In genomic region chr10:103731981-103732380, GRCm38 (mm10) we compare ENCODE assay signal across 11 mouse cellular contexts.
"Had no signal": no experiment of that assay in that cellular context is flagged by ENCODE, and none has a peak within 500 bp of the region (broad histone marks: within the 10 kb centered on the region; RNA-seq: fewer than 3 reads in every experiment).

No protein-coding gene starts in this region.

- H3K4me2 ChIP-seq: limb, embryonic 13.5 days; midbrain, embryonic 11.5 days; neural tube, embryonic 13.5 days had no signal

- DNase-seq: kidney, postnatal 10 days; left cerebral cortex, postnatal 4 days; lung, adult 18-20 months; right cerebral cortex, adult 18-20 months; right cerebral cortex, postnatal 25 days; thymus, postnatal 36 days had no signal

- H3K4me3 ChIP-seq: limb, embryonic 13.5 days; neural tube, embryonic 13.5 days had no signal

- H3K27me3 ChIP-seq: limb, embryonic 13.5 days; neural tube, embryonic 13.5 days had no signal

- H3K27ac ChIP-seq: limb, embryonic 13.5 days; liver, embryonic 14.5 days; neural tube, embryonic 13.5 days had no signal

- H3K9me3 ChIP-seq: limb, embryonic 13.5 days; neural tube, embryonic 13.5 days had no signal

- H3K36me3 ChIP-seq: limb, embryonic 13.5 days; neural tube, embryonic 13.5 days had no signal

- H3K4me1 ChIP-seq: limb, embryonic 13.5 days had no signal

- H3K9ac ChIP-seq: limb, embryonic 13.5 days; liver, embryonic 14.5 days; neural tube, embryonic 13.5 days had no signal

- ATAC-seq: midbrain, embryonic 16.5 days had no signal
